Mouse (Mus musculus) MEL (cell line): ENCODE measurements at regions not wholly inside any gene's neighbourhood (a gene's known extent, or its start where the extent isn't known, plus 50 kb on each side); places are given as distances from the start of the nearest gene placed in this dataset.

Experiments used
- BHLHE40 ChIP-seq: IDR thresholded peaks from 2 replicates; pipeline ENCODE4 v1.6.1; 2012; ENCODE audit warnings: low read depth, mild to moderate bottlenecking, inconsistent platforms, low read length, improper control_type of control experiment, borderline replicate concordance
- CHD1 ChIP-seq: IDR thresholded peaks from 2 replicates; pipeline ENCODE4 v1.6.1; 2012; ENCODE audit warnings: low read depth, mild to moderate bottlenecking, inconsistent platforms, low read length, improper control_type of control experiment
- CTCF ChIP-seq, 3 experiments: IDR thresholded peaks in 2 of 3; conservative IDR thresholded peaks in 1 of 3; 2 replicates each; pipeline ENCODE4 v1.5.1; 2011 to 2012; ENCODE audit warnings: low read length in 3 of 3, low read depth in 2 of 3, mild to moderate bottlenecking in 2 of 3, improper control_type of control experiment in 1 of 3, inconsistent platforms in 1 of 3, mixed read lengths in 1 of 3, moderate library complexity in 1 of 3; ENCODE audit not compliant: control insufficient read depth in 1 of 3, insufficient read depth in 1 of 3, poor library complexity in 1 of 3, severe bottlenecking in 1 of 3
- MEF2A ChIP-seq: IDR thresholded peaks from 2 replicates; pipeline ENCODE4 v1.6.1; 2014; ENCODE audit warnings: low read depth, mild to moderate bottlenecking, inconsistent platforms, low read length, improper control_type of control experiment; ENCODE audit not compliant: poor library complexity, insufficient replicate concordance, severe bottlenecking; ENCODE audit errors: extremely low read depth
- POLR2A ChIP-seq, 2 experiments: IDR thresholded peaks; 2 replicates each; pipeline ENCODE4 v1.6.1; 2011 to 2012; ENCODE audit warnings: low read length in 2 of 2, mild to moderate bottlenecking in 2 of 2, control low read depth in 1 of 2, improper control_type of control experiment in 1 of 2, low read depth in 1 of 2, moderate library complexity in 1 of 2; ENCODE audit not compliant: control insufficient read depth in 1 of 2, insufficient read depth in 1 of 2, poor library complexity in 1 of 2
- POLR2AphosphoS5 ChIP-seq: IDR thresholded peaks from 2 replicates; pipeline ENCODE4 v1.6.1; 2012; ENCODE audit warnings: low read depth, borderline replicate concordance, mild to moderate bottlenecking, inconsistent platforms, low read length, moderate library complexity, mixed read lengths
- RAD21 ChIP-seq: IDR thresholded peaks from 2 replicates; pipeline ENCODE4 v1.6.1; 2011; ENCODE audit warnings: mild to moderate bottlenecking, low read depth, low read length, improper control_type of control experiment
- SMC3 ChIP-seq: IDR thresholded peaks from 2 replicates; pipeline ENCODE4 v1.6.1; 2011; ENCODE audit warnings: low read depth, low read length, improper control_type of control experiment
- TAL1 ChIP-seq: IDR thresholded peaks from 2 replicates; pipeline ENCODE4 v1.6.1; 2012; ENCODE audit warnings: mild to moderate bottlenecking, inconsistent platforms, low read length, moderate library complexity, mixed read lengths
- USF1 ChIP-seq: IDR thresholded peaks from 2 replicates; pipeline ENCODE4 v1.6.1; 2014; ENCODE audit warnings: low read depth, mild to moderate bottlenecking, inconsistent platforms, low read length, improper control_type of control experiment, moderate library complexity

DNA sequence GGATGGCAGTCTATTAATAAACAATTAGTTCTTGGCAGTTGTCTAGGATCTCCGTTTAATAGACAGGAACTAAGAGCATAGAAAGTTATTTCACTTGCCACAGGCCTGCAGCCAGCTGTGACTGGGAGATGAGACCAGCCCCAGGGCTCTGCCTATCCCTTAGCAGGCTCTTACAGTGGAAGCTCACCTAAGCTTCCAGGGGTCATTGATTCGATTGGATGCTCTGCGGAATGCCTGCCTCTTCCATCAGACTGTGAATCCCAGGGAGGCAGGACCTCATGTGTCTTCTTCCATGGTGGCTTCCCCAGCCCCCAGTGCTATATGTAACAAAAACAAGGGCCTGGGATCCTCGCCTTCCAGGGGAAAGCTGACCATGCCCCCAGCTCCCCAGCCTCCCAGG is 376.8 kb downstream of the Ptpru start:
- TF ChIP-seq BHLHE40 = no peak
- no peak for TF ChIP-seq RAD21
- TF ChIP-seq MEF2A = no peak
- TF ChIP-seq CTCF (IDR thresholded peaks at IDR 0.05 in 2 of 3, conservative IDR thresholded peaks at IDR 0.05 in 1 of 3; ENCODE audit: control insufficient read depth in 1 of 3, insufficient read depth in 1 of 3, low read depth in 2 of 3, low read length in 3 of 3, poor library complexity in 1 of 3, severe bottlenecking in 1 of 3) = no peak
- no peak for TF ChIP-seq CHD1
- TF ChIP-seq POLR2AphosphoS5 = no peak
- no peak for TF ChIP-seq POLR2A (IDR thresholded peaks at IDR 0.05; ENCODE audit: control insufficient read depth in 1 of 2, insufficient read depth in 1 of 2, low read depth in 1 of 2, low read length in 2 of 2, poor library complexity in 1 of 2)
- no peak for TF ChIP-seq TAL1
- no peak for TF ChIP-seq SMC3
- TF ChIP-seq USF1 = no peak
